Mouse (Mus musculus): Measurements from ENCODE around the gene Fance. TPM values are rescaled to one million over a fixed set of nuclear protein-coding genes. Genes with fewer than 3 reads are reported as not detected.
A peak's percentile ranks its signal among the peaks of the same experiment; 100 is the strongest.

Fance gene
- total RNA-seq, 2 experiments from 2014 or later, result 21.5 to 26.1 TPM

- DNase-seq (ENCODE audit: extremely low spot score in 1 of 2, low spot score in 2 of 2), result no peak
- peak overlapping the region; percentile 47 for H3K27ac ChIP-seq
- intact Hi-C loops (cut with DNase I), result no loop called here
Measured at GRCm38 (mm10) chr17:28294449-28295333, 18.6 kb upstream of the Fance start.

GRCm38 (mm10) chr17:28298888-28299287 lies 14.4 kb upstream of the Fance start:
- DNase-seq (ENCODE audit: extremely low spot score in 1 of 2, low spot score in 2 of 2), result no peak
- intact Hi-C loops (cut with DNase I), result no loop called here
- Histone ChIP-seq H3K27ac (no peak overlapping the region), H3K4me3 (no peak overlapping the region)
- no peak for TF ChIP-seq CTCF (IDR thresholded peaks at IDR 0.05)

More at GRCm38 (mm10) chr17:28294449-28295333, 18.6 kb upstream of the Fance start:
- no peak overlapping the region for H3K4me3 ChIP-seq
- no peak for TF ChIP-seq CTCF (IDR thresholded peaks at IDR 0.05)

- H3K4me3 ChIP-seq, result no peak overlapping the region
- DNase-seq (ENCODE audit: extremely low spot score in 1 of 2, low spot score in 2 of 2), result no peak
- no peak overlapping the region for H3K27ac ChIP-seq
- TF ChIP-seq CTCF (IDR thresholded peaks at IDR 0.05), result no peak
- intact Hi-C loops (cut with DNase I), result loop anchor here (10.0 kb wide), 1 partner anchor 215 kb away; the partner anchor contains the start of gene Tcp11
Measured at GRCm38 (mm10) chr17:28299669-28300320, 13.5 kb upstream of the Fance start.

GRCm38 (mm10) chr17:28300323-28300722 lies 13.0 kb upstream of the Fance start:
- Histone ChIP-seq H3K4me3 (no peak overlapping the region), H3K27ac (no peak overlapping the region)
- no peak for DNase-seq (ENCODE audit: extremely low spot score in 1 of 2, low spot score in 2 of 2)
- intact Hi-C loops (cut with DNase I), result loop anchor here (10.0 kb wide), 1 partner anchor 216 kb away; the partner anchor contains the start of gene Tcp11
- TF ChIP-seq CTCF (IDR thresholded peaks at IDR 0.05), result no peak

- intact Hi-C loops (cut with DNase I), result loop anchor here (10.0 kb wide), 1 partner anchor 216 kb away; the partner anchor contains the start of gene Tcp11
Measured at GRCm38 (mm10) chr17:28300850-28301249, 12.5 kb upstream of the Fance start.

GRCm38 (mm10) chr17:28305172-28305571 lies 8.1 kb upstream of the Fance start:
- no peak for DNase-seq (ENCODE audit: extremely low spot score in 1 of 2, low spot score in 2 of 2)
- Histone ChIP-seq H3K4me3 (no peak overlapping the region), H3K27ac (no peak overlapping the region)
- TF ChIP-seq CTCF (IDR thresholded peaks at IDR 0.05), result no peak
- intact Hi-C loops (cut with DNase I), result loop anchor here (10.0 kb wide), 1 partner anchor 220 kb away; the partner anchor contains the start of gene Tcp11

More at GRCm38 (mm10) chr17:28300850-28301249, 12.5 kb upstream of the Fance start:
- no peak for DNase-seq (ENCODE audit: extremely low spot score in 1 of 2, low spot score in 2 of 2)
- TF ChIP-seq CTCF (IDR thresholded peaks at IDR 0.05), result no peak
- Histone ChIP-seq H3K27ac (no peak overlapping the region), H3K4me3 (no peak overlapping the region)

GRCm38 (mm10) chr17:28308297-28309195 lies 4.8 kb upstream of the Fance start:
- Histone ChIP-seq H3K27ac (peak overlapping the region; percentile 40; the same call in 1 of the 2 replicates), H3K4me3 (no peak overlapping the region)
- peak; percentile 81 to 86 for DNase-seq (ENCODE audit: extremely low spot score in 1 of 2, low spot score in 2 of 2)
- intact Hi-C loops (cut with DNase I), result loop anchor here (1.0 to 10.0 kb wide), 3 partner anchors 76 to 224 kb away; partner anchors contain the start of genes Ppard and Tcp11
- peak; percentile 95 for TF ChIP-seq CTCF (IDR thresholded peaks at IDR 0.05)

DNA sequence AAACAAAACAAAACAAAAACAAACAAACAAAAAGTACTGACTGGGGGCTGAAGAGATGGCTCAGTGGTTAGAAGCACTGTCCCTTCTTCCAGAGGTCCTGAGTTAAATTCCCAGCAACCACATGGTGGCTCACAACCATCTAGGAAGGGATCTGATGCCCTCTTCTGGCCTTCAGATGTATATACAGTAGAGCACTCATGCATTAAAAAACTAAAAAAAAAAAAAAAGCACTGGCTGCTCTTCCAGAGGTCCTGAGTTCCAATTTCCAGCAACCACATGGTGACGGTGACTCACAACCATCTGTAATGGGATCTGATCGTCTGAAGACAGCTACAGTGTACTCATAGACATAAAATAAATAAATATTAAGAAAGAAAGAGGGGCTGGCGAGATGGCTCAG lies 2.5 kb upstream of the Fance start:
- intact Hi-C loops (cut with DNase I), result no loop called here
- H3K4me3 ChIP-seq, result no peak overlapping the region
- H3K27ac ChIP-seq, result no peak overlapping the region
- TF ChIP-seq CTCF (IDR thresholded peaks at IDR 0.05), result no peak; the same call in 1 of the 2 replicates
- DNase-seq (ENCODE audit: extremely low spot score in 1 of 2, low spot score in 2 of 2), result no peak

DNA sequence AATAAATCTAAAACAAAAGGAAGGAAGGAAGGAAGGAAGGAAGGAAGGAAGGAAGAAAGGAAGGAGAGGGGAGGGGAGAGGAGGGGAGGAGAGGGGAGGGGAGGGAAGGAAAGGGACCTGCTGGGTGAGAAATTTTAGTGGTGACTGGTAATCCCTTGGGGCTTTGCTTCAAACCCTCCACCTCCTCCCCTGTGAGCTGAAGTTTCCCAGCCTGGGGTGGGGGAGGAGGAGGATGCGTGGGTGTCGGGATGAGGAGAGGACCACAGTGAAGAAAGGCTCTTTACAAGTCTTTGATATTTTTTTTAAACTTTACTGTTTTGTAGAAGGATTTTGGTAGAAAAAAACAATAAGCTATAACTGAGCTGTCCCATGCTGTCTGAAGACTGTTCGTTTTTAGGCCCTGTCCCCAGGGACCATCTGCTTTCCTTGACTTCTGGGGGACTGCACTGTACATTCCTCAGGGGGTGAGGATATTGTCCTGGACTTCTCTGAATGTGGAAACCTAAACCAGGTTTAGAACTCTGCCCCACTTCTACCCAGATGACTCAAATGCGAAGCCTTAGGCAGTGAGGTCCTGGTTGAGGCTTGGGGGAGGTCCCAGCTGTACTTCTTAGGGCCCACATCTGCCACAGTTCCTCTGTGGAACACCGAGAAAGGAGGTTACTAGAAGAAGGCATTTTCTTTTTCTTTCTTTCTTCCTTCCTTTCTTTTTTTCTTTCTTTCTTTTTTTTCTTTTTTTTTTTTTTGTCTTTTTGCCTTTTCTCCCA lies 1.8 kb upstream of the Fance start:
- Histone ChIP-seq H3K4me3 (no peak overlapping the region), H3K27ac (no peak overlapping the region)
- no peak for TF ChIP-seq CTCF (IDR thresholded peaks at IDR 0.05)
- DNase-seq (ENCODE audit: extremely low spot score in 1 of 2, low spot score in 2 of 2), result no peak
- intact Hi-C loops (cut with DNase I), result no loop called here
